Mouse (Mus musculus) heart, embryonic 14.5 days (tissue): ENCODE measurements at regions not wholly inside any gene's neighbourhood (a gene's known extent, or its start where the extent isn't known, plus 50 kb on each side); places are given as distances from the start of the nearest gene placed in this dataset.

Experiments used
- ATAC-seq: fragments of 200-750 bp; cut with Nextera tagmentation; 2 replicates; pipeline ENCODE4 v1.8.0; 2017; ENCODE audit warnings: low read depth, moderate TSS enrichment; ENCODE audit not compliant: insufficient number of reproducible peaks, insufficient read depth, low FRiP score
- H3K27ac ChIP-seq, 2 experiments: fragments of 200-500 bp in 1 of 2; fragments of 300-500 bp in 1 of 2; sonication (generic) in 1 of 2; replicated peaks in 1 of 2; 2 replicates each; pipeline ENCODE4 v1.5.1; 2012 to 2014; ENCODE audit warnings: low read depth in 2 of 2, low read length in 2 of 2, control low read depth in 1 of 2, mild to moderate bottlenecking in 1 of 2, mixed read lengths in 1 of 2; ENCODE audit not compliant: control insufficient read depth in 1 of 2, insufficient read depth in 1 of 2
- H3K27me3 ChIP-seq: fragments of 300-500 bp; sonication (generic); 2 replicates; pipeline ENCODE4 v1.6.1; 2014; ENCODE audit warnings: mild to moderate bottlenecking, low read length, control low read depth; ENCODE audit not compliant: control insufficient read depth, insufficient read depth
- H3K36me3 ChIP-seq: fragments of 300-500 bp; sonication (generic); 2 replicates; pipeline ENCODE4 v1.6.1; 2014; ENCODE audit warnings: mild to moderate bottlenecking, control low read depth, low read length, mixed read lengths; ENCODE audit not compliant: control insufficient read depth, insufficient read depth
- H3K4me1 ChIP-seq, 2 experiments: fragments of 200-500 bp in 1 of 2; fragments of 300-500 bp in 1 of 2; sonication (generic) in 1 of 2; 2 replicates each; pipeline ENCODE4 v1.6.1; 2012 to 2014; ENCODE audit warnings: low read length in 2 of 2, control low read depth in 1 of 2, mixed read lengths in 1 of 2; ENCODE audit not compliant: control insufficient read depth in 2 of 2, insufficient read depth in 2 of 2
- H3K4me2 ChIP-seq: fragments of 300-500 bp; sonication (generic); 2 replicates; pipeline ENCODE4 v1.6.1; 2014; ENCODE audit warnings: mild to moderate bottlenecking, low read length
- H3K4me3 ChIP-seq, 2 experiments: fragments of 200-500 bp in 1 of 2; fragments of 300-500 bp in 1 of 2; sonication (generic) in 1 of 2; 2 replicates each; pipeline ENCODE4 v1.5.1; 2012 to 2014; ENCODE audit warnings: low read length in 2 of 2, mild to moderate bottlenecking in 2 of 2, control low read depth in 1 of 2, low read depth in 1 of 2, moderate library complexity in 1 of 2; ENCODE audit not compliant: control insufficient read depth in 1 of 2, insufficient read depth in 1 of 2
- H3K9ac ChIP-seq: fragments of 300-500 bp; sonication (generic); 2 replicates; pipeline ENCODE4 v1.6.1; 2014; ENCODE audit warnings: mild to moderate bottlenecking, low read length
- H3K9me3 ChIP-seq: fragments of 300-500 bp; sonication (generic); 2 replicates; pipeline ENCODE4 v1.6.1; 2016; ENCODE audit warnings: low read length, control low read depth; ENCODE audit not compliant: control insufficient read depth
- WGBS: fragments of 180-500 bp; shearing (Covaris S2); extraction: QIAGEN DNeasy Blood & Tissue Kit; methylation state at CpG from one replicate; pipeline ENCODE4 v1.1.7; 2014; 5-methylcytosine and 5-hydroxymethylcytosine counted together

GRCm38 (mm10) chr19:26545671-26546070 is 59.2 kb upstream of the Smarca2 start:
- ATAC-seq: no peak
- Histone ChIP-seq H3K9ac (no peak overlapping the region), H3K4me3 (no peak overlapping the region), H3K4me1 (no peaks in the 10 kb centered on the region; a peak in 1 of 4 replicates), H3K4me2 (no peak overlapping the region), H3K27me3 (no peaks in the 10 kb centered on the region), H3K27ac (no peak overlapping the region), H3K9me3 (0 out of 2 replicates have a peak, but pooled peaks cover 3% of the 10 kb centered on the region), H3K36me3 (no peaks in the 10 kb centered on the region)
- 47% methylated on average over 3 of the region's 3 CpGs for WGBS

- H3K27me3 ChIP-seq: no peaks in the 10 kb centered on the region
- H3K27ac ChIP-seq: no peak overlapping the region
- no peak overlapping the region for H3K4me3 ChIP-seq
- no peak for ATAC-seq
- WGBS: 89% methylated on average over 6 of the region's 6 CpGs
- no peaks in the 10 kb centered on the region for H3K36me3 ChIP-seq
- no peak overlapping the region for H3K9ac ChIP-seq
- H3K4me1 ChIP-seq: peaks cover 0 to 2% of the 10 kb centered on the region in 2 experiments; a peak in 2 of 4 replicates
- no peaks in the 10 kb centered on the region for H3K9me3 ChIP-seq
- no peak overlapping the region for H3K4me2 ChIP-seq
These were observed 57.3 kb upstream of the Smarca2 start for GRCm38 (mm10) chr19:26547522-26547921.

GRCm38 (mm10) chr19:26548562-26549270 is 56.1 kb upstream of the Smarca2 start:
- H3K4me1 ChIP-seq: peaks cover 0 to 2% of the 10 kb centered on the region in 2 experiments; a peak in 2 of 4 replicates
- no peak overlapping the region for H3K4me2 ChIP-seq
- no peak overlapping the region for H3K27ac ChIP-seq
- H3K4me3 ChIP-seq: no peak overlapping the region
- no peak for ATAC-seq
- H3K9me3 ChIP-seq: no peaks in the 10 kb centered on the region
- no peak overlapping the region for H3K9ac ChIP-seq
- no peaks in the 10 kb centered on the region for H3K27me3 ChIP-seq
- H3K36me3 ChIP-seq: no peaks in the 10 kb centered on the region
- WGBS: 73% methylated on average over 14 of the region's 14 CpGs

GRCm38 (mm10) chr19:26550299-26550698 is 54.6 kb upstream of the Smarca2 start:
- Histone ChIP-seq H3K36me3 (no peaks in the 10 kb centered on the region), H3K27ac (no peak overlapping the region), H3K4me2 (no peak overlapping the region), H3K27me3 (no peaks in the 10 kb centered on the region), H3K9ac (no peak overlapping the region), H3K9me3 (no peaks in the 10 kb centered on the region), H3K4me3 (no peak overlapping the region), H3K4me1 (peaks cover 0 to 2% of the 10 kb centered on the region in 2 experiments; a peak in 2 of 4 replicates)
- 62% methylated on average over 5 of the region's 5 CpGs for WGBS
- no peak for ATAC-seq
